27 mouse cellular contexts compared by ENCODE assay signal in genomic region chr14:62642368-62642767, GRCm38 (mm10). TPM values are rescaled to one million over a fixed set of nuclear protein-coding genes. Genes with fewer than 3 reads are reported as not detected.
DNase-seq lines count a peak whose midpoint lies in the region; ATAC-seq and TF ChIP-seq lines count a peak whose summit lies in the region.
"Not testable (repeated sequence)": the region's sequence is repeated elsewhere in the genome, so short reads cannot be mapped to it uniquely, and the experiment has no call there.
"Had no signal": no experiment of that assay in that cellular context is flagged by ENCODE, and none has a peak within 500 bp of the region (broad histone marks: within the 10 kb centered on the region; RNA-seq: fewer than 3 reads in every experiment).

No protein-coding gene starts in this region.

- ATAC-seq in heart, postnatal 0 days (ENCODE audit: insufficient read depth, low read depth), result peak; percentile 64
- ATAC-seq in kidney, postnatal 0 days (replicated peaks; ENCODE audit: low FRiP score, low read depth); lung, embryonic 14.5 days (ENCODE audit: insufficient read depth): not testable (repeated sequence)
- peak; percentile 93 for ATAC-seq in lung, postnatal 0 days

- WGBS in heart, adult 2 months, result 43% methylated on average over 6 of the region's 7 CpGs
- WGBS in heart, postnatal 0 days, result 60% methylated on average over 6 of the region's 7 CpGs
- WGBS in kidney, postnatal 0 days, result 84% methylated on average over 6 of the region's 7 CpGs
- 69% methylated on average over 6 of the region's 7 CpGs for WGBS in lung, embryonic 14.5 days
- 53% methylated on average over 5 of the region's 7 CpGs for WGBS in lung, postnatal 0 days

- intact Hi-C loops in heart, adult 2 months (cut with DNase I), result not testable (repeated sequence)

- H3K79me2 ChIP-seq in heart, adult 2 months (replicated peaks; ENCODE audit: control insufficient read depth, insufficient read depth, low read length), result not testable (repeated sequence)

- H3K9ac ChIP-seq in heart, adult 2 months (ENCODE audit: low read depth, low read length); heart, postnatal 0 days (replicated peaks; ENCODE audit: low read depth, low read length); kidney, postnatal 0 days (ENCODE audit: low read depth, low read length); lung, embryonic 14.5 days; lung, postnatal 0 days (replicated peaks; ENCODE audit: low read depth): not testable (repeated sequence)

- H3K9me3 ChIP-seq in heart, postnatal 0 days (replicated peaks; ENCODE audit: control insufficient read depth, low read length); kidney, postnatal 0 days (replicated peaks; ENCODE audit: low read length); lung, embryonic 14.5 days (ENCODE audit: low read depth, low read length); lung, postnatal 0 days (ENCODE audit: low read length): not testable (repeated sequence)

- not testable (repeated sequence) for H3K4me1 ChIP-seq in heart, adult 2 months (ENCODE audit: control insufficient read depth, insufficient read depth, low read length); heart, postnatal 0 days (ENCODE audit: control insufficient read depth, insufficient read depth); kidney, postnatal 0 days (replicated peaks; ENCODE audit: insufficient read depth, low read length); lung, embryonic 14.5 days (ENCODE audit: insufficient read depth); lung, postnatal 0 days (ENCODE audit: insufficient read depth, low read depth, low read length)

- not testable (repeated sequence) for TF ChIP-seq POLR2A in heart, adult 2 months (IDR thresholded peaks at IDR 0.05; ENCODE audit: insufficient read depth, low read depth, low read length)

- not testable (repeated sequence) for H3K27me3 ChIP-seq in heart, adult 2 months (ENCODE audit: control insufficient read depth, insufficient read depth, low read length); heart, postnatal 0 days (ENCODE audit: control insufficient read depth, insufficient read depth, low read length); kidney, postnatal 0 days (ENCODE audit: insufficient read depth, low read length); lung, embryonic 14.5 days (ENCODE audit: insufficient read depth, low read length); lung, postnatal 0 days (replicated peaks; ENCODE audit: insufficient read depth, low read length)

- TF ChIP-seq EP300 in heart, adult 2 months (IDR thresholded peaks at IDR 0.05; ENCODE audit: insufficient read depth, low read depth, low read length); heart, postnatal 0 days (IDR thresholded peaks at IDR 0.05; ENCODE audit: low read depth): not testable (repeated sequence)
- TF ChIP-seq EP300 in lung, postnatal 0 days (IDR thresholded peaks at IDR 0.05), result 0 out of 2 replicates have a peak, but pooled peaks have one; percentile 45

- not testable (repeated sequence) for H3K4me3 ChIP-seq in heart, adult 2 months; heart, postnatal 0 days (ENCODE audit: low read depth, low read length); kidney, postnatal 0 days (replicated peaks; ENCODE audit: low read depth, low read length); lung, embryonic 14.5 days (ENCODE audit: low read depth, low read length); lung, postnatal 0 days (ENCODE audit: low read depth, low read length)

- peak overlapping the region; percentile 52 for H3K27ac ChIP-seq in heart, adult 2 months
- H3K27ac ChIP-seq in heart, postnatal 0 days (ENCODE audit: low read depth), result 0 out of 2 replicates have a peak overlapping the region, but pooled peaks have one; percentile 38
- H3K27ac ChIP-seq in kidney, postnatal 0 days; lung, embryonic 14.5 days (ENCODE audit: low read depth); lung, postnatal 0 days (ENCODE audit: low read length): not testable (repeated sequence)

- DNase-seq in brain, adult 2 months (ENCODE audit: low read depth, low spot score), result peak; percentile 22
- DNase-seq in heart, adult 2 months, result not testable (repeated sequence)
- peak; percentile 37 for DNase-seq in heart, postnatal 0 days (ENCODE audit: low spot score)
- peak; percentile 25 for DNase-seq in kidney, postnatal 0 days (ENCODE audit: low spot score)
- DNase-seq in lung, embryonic 14.5 days, result peak; percentile 32
- peak; percentile 66 for DNase-seq in lung, postnatal 0 days (ENCODE audit: low spot score)
- peak; percentile 47 for DNase-seq in lung, postnatal 36 days

- H3K4me2 ChIP-seq in heart, postnatal 0 days (ENCODE audit: low read depth, low read length); kidney, postnatal 0 days (ENCODE audit: low read length); lung, embryonic 14.5 days; lung, postnatal 0 days (replicated peaks; ENCODE audit: low read depth, low read length): not testable (repeated sequence)

- TF ChIP-seq CTCF in heart, adult 2 months (IDR thresholded peaks at IDR 0.05); heart, postnatal 0 days (IDR thresholded peaks at IDR 0.05; ENCODE audit: low read depth); kidney, postnatal 0 days (IDR thresholded peaks at IDR 0.05; ENCODE audit: low read depth); lung, embryonic 14.5 days (IDR thresholded peaks at IDR 0.05; ENCODE audit: low read depth); lung, postnatal 0 days (IDR thresholded peaks at IDR 0.05): not testable (repeated sequence)

- H3K36me3 ChIP-seq in heart, adult 2 months (ENCODE audit: control insufficient read depth, insufficient read depth, low read length); heart, postnatal 0 days (replicated peaks; ENCODE audit: control insufficient read depth, insufficient read depth, low read length); kidney, postnatal 0 days (ENCODE audit: insufficient read depth, low read length); lung, embryonic 14.5 days (ENCODE audit: insufficient read depth); lung, postnatal 0 days (ENCODE audit: insufficient read depth, low read length): not testable (repeated sequence)

RNA-seq across cellular contexts. Expression of gene Serpine3, which starts 21.1 kb away (rescaled TPM):
- not detected for total RNA-seq in heart, adult 2 months (2021)
- polyA plus RNA-seq in heart, adult 2 months (2012; rRNA removed), result not detected in 2 replicates
- not detected in 2 replicates for total RNA-seq in heart, postnatal 0 days (2014; rRNA removed; ENCODE audit: low replicate concordance)
- polyA plus RNA-seq in heart, postnatal 0 days (2015; fragmentation: Nextera tagmentation; extraction: Ambion mirVana), result not detected in 2 replicates
- not detected in 2 replicates for polyA plus RNA-seq in kidney, postnatal 0 days (2015; fragmentation: Nextera tagmentation; extraction: Ambion mirVana)
- not detected in 2 replicates for polyA plus RNA-seq in lung, embryonic 14.5 days (2014; fragmentation: Nextera tagmentation; extraction: Ambion mirVana)
- polyA plus RNA-seq in lung, postnatal 0 days (2015; fragmentation: Nextera tagmentation; extraction: Ambion mirVana), result not detected in 2 replicates
- total RNA-seq: adrenal gland, adult 8-10 months; adrenal gland, postnatal 25 days; common myeloid progenitor, adult 5-6 weeks; ES-E14; gastrocnemius, adult 2 months; gastrocnemius, postnatal 14 days; gastrocnemius, postnatal 4 days; heart, adult 18-20 months; heart, postnatal 14 days; heart, postnatal 4 days; hindbrain, postnatal 0 days had no signal
- polyA plus RNA-seq: activated CD4-positive, CD25-positive, alpha-beta regulatory T cell, adult 4 months; cerebellum, adult 2 months; embryonic facial prominence, embryonic 12.5 days; embryonic facial prominence, embryonic 15.5 days; forebrain, embryonic 11.5 days; forebrain, embryonic 14.5 days; heart, embryonic 14.5 days; hindbrain, embryonic 11.5 days; hindbrain, postnatal 0 days; inflammation-experienced regulatory T-cells, adult 6 months had no signal
